Mouse (Mus musculus): ENCODE measurements at regions not wholly inside any gene's neighbourhood (a gene's known extent, or its start where the extent isn't known, plus 50 kb on each side); places are given as distances from the start of the nearest gene placed in this dataset.

DNA sequence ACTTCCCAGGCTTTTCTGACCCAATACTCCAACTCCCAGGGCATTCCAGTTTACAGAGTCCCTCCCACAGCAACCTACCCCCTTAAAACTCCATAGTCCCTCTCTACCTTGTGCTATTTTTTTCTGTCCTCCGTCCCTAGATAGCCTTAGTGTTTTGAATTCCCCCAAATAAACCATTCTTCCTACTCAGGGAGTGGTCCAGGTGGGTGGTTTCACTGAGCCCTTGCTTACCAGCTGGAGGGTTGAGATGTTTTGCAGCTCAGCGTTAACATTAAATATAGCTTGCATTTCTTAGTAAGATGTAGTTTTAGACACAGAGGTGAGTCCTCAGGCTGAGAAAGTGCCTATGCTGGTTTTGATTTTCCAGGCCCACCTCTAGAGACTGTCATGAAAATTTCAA lies 313.0 kb downstream of the Bmper start:
- no peak for DNase-seq (ENCODE audit: low read depth, low spot score)

DNA sequence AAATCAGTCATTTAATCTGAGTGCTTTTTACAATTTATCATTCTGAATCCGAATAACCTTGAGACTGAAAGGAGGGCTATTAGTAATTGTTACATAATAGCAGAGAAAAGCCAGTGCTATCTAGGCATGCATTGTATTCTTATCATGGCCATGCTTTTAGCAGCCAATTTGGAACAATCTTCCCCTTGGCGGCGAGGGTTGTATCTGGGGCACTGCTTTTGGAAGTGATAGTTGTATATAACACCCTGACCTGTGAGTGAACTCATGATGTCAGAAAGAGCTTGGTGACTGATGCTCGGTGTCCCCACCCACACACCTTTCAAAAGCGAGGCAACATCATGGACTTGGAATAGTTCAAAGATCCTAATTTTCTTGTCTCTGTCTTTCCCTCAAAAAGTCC lies 315.2 kb downstream of the Bmper start:
- DNase-seq (ENCODE audit: low read depth, low spot score) = no peak

DNA sequence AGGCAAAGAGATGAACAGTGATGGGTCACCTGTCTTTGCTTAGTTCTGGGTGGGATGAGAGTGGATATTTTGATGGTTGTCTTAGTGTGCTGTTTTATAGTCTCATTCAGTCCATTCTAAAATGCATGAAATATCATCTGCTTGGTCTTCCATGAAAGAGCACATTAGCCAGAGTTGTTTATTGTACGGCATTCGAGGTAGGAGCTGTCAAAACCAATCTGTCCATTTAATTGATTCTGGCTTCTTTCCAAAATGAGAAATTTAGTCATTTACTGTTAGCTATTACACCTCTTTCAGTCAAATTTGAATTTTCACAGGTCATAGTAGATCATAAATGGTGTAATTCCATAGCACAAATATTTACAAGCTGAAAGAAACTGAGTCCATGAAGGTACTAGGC lies 328.8 kb downstream of the Bmper start:
- DNase-seq (ENCODE audit: low read depth, low spot score) = no peak

DNA sequence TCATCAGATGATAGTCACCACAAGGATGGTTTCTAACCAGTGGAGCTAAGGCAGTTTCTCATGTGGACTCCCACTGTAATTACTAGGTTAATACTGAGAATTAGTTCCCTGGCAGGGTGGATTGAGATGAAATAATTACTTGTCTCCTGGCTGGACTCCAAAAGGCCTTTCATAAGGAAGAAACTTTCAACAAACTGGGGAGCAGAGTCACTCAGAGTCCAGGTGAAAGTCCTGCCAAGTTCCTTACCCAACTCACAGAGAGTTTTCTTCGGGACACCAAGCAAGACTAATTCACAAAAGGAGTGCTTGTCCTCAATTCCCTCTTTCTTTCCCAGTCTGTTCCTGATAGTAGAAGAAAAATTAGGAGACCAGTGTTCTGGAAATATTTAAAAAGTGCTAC lies 330.9 kb downstream of the Bmper start:
- DNase-seq (ENCODE audit: low read depth, low spot score) = no peak

DNA sequence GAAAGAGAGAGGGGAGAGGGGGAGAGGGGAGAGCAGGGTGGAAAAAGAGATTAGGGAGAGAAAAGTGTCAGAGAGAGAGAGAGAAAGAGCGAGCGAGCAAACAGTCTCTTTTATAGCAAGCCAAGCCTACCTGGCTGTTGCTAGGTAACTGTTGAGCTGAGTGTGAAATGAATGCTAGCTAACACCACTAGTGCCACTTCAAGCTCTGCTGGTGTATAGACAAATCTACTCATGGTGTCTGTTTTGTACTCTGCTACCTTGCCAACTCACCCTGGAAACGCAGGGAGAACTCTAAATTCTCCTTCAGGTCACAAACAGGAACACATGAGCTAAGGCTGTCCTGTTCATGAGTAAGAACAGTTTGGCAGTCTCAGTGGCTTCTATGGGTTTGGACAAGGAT lies 334.7 kb downstream of the Bmper start:
- no peak for DNase-seq (ENCODE audit: low read depth, low spot score)

DNA sequence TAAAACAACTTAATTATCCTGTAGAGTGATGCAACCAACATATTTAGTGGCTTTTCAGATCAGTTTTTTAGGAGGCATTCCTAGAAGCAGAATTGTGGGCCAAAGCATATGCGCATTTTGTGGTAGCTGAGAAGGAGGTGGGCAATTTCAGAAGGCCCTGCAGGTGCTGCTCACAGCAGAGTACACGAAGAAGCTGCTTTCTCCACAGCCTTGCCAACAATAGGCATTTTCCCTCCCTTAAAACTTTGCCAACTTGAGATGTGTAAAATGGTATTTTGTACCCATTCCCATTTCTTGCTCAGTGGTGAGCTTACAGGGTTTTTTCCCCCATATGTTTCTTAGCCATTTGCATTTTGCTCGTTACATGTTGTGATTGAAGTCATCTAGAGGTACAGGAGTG lies 339.0 kb downstream of the Bmper start:
- DNase-seq (ENCODE audit: low read depth, low spot score) = no peak

DNA sequence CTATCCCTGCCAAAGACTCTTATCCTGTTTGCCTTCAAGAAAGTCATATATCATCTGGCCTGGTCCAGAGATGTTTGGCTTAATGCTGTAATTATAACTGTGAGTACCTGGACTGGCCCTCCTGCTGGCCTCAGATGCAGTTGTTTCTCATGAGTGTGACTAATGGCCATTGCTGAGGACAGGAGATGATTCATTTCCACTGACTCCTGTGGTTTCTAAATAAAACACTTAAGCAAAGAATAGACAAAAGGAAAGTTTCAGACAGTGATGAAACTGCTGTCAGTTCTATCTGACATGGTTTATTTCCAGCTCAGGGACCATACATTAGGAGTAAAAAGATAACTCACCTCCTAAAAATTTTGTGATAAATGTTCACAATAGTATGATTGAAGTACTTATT lies 344.2 kb downstream of the Bmper start:
- no peak for DNase-seq (ENCODE audit: low read depth, low spot score)

DNA sequence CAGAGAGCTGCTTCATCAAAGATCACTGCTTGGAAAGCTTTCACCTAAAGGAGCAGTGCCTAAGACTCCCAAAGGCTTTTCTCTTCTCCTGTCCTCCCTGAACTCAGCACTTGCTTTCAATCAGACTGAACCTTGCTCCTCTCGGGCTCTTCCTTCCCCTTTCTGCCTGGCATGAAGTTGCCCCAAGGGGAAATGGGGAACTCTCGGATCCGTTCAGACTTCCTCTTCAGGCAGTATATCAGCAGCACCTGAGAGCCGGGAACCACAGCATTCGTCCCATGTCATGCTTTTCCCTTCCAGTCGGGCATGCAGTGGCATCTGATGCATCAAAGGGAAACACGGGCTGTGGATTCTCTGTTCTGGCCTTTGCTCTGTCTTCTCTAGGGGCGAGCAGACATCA lies 347.3 kb downstream of the Bmper start:
- no peak for DNase-seq (ENCODE audit: low read depth, low spot score)

DNA sequence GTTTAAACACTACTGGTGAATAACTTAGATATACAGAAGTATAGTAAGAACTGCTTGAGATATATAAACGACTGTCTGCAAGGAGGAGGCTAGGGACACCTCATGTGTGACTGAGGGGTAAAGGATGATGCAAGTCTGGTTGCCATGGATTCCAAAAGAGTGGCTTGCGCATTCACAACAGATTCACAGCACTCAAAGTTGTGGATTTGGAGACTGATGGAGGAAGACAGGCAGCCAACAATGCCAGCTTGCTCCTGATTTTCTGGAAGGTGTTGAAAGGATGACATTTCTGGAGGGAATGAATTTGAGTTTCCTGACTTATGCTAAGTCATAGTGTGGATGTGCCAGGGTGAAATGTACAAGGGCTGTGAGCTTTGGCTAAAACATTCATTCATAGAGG lies 353.4 kb downstream of the Bmper start:
- no peak for DNase-seq (ENCODE audit: low read depth, low spot score)

DNA sequence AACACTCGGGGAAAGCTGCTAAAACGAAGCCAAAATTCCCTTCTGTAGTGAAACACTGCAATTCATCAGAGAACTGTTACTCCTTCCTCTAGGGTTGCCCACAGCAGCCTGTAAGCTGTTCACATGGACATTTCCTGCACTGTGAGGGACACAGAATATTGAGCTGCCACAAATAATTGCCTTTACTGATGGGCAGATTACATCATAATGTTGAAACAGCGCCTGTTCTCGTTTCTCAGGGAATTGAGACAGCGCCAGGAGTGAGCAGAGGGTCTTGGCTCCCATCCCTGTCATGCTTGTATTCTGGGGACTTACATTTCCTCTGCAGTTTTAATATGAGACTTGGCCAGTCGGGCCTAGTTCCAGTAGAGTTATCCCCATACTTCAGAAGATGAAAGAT lies 357.3 kb downstream of the Bmper start:
- no peak for DNase-seq (ENCODE audit: low read depth, low spot score)

DNA sequence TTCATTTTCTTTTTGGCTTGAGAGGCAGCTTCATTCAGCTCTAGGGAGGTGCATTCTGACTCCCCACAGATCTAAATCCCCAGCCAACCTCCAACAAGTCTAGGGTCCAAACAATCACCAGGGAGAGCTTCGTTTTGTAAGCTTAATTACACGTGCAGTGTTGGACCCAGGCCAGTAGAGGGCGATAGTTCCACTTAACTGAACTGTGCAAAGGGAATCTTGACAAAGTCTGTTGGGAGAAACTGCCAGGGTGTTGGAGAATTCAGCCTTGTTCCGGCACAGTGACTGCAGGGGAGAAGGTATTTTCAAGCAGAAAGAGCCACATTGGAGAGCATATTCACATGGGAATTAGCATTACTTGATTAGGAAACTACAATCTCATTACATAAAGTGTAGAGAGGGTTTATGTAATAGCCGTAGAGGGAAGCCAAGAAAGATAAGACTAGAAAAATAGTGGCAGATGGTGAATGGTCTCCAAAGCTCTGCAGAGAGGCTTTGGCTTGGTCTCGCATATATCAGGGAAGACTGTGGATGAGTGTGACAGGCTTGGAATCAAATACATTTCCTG lies 358.2 kb downstream of the Bmper start:
- peak; percentile 64 for DNase-seq (ENCODE audit: low read depth, low spot score)

DNA sequence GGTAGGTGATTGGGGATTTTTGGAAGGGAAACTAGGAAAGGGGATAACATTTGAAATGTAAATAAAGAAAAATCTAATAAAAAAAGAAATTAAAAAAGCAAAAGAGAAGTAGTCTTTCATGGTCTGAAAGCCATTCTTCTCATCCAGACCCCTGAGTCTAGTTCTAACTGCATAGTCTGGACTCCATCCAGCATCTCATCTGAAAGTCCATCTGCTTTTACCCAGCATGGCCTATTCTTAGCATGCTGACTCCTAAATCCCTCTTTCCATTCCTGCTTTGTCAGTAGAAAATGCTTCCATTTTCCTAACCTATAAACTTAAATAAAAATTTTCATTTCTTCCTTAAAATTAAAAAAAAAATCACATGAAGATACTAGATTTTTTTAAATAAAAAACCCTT lies 361.7 kb downstream of the Bmper start:
- DNase-seq (ENCODE audit: low read depth, low spot score) = no peak

DNA sequence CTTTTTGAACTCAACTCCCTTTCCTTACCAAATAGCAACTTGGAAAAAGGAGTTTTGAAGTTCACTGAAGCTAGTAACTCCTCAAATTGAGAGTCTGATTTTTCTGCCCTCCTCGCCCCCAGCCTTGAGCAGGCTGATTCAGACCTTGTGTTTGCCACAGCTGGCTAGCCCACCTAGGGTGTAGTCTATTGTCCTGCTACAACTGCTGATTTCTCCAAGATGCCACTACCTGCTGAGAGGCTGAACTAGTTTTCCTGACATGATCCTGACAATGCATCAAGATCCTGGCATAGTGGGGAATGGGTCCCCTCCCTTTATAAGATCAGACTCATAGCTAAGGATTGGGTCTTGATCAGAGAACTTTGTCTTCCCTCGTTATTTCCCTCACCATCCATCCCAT lies 366.1 kb downstream of the Bmper start:
- no peak for DNase-seq (ENCODE audit: low read depth, low spot score)

DNA sequence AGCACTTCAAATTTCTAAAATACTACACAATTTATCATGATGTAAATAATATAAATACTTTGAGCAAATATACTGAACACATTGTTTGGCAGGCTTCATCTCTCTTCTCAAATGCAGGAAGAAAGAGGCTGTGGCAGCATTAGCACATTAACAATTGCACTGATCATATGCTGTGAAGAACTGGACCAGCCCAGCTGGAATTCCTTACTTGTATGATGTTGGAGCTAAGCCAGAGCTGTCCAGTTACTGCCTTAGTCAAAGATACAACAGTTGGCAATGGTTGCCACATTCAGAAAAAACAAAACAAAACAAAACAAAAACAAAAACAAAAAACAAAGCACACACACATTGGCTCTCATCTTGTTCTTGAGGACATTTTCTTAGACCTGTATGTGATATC lies 369.0 kb downstream of the Bmper start:
- DNase-seq (ENCODE audit: low read depth, low spot score) = no peak

DNA sequence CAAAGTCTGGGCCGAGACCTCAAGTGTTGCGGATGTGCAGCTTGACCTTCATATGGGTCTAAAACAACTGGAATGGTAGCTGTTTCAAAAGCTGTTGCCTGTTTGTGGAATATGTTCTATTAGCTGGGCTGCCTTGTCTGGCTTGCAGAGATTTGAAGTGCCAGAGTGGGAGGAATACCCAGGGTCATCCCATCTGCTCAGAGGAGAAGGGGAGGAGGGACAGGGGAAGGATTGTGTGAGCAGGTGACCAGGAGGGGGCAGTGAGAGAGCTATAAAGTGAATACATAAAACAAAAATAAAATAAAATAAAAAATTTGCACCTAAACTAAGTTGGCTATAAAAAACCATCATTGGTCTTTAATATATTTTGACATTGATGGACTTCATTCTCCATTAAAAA lies 377.7 kb downstream of the Bmper start:
- DNase-seq (ENCODE audit: low read depth, low spot score) = no peak
